Mouse (Mus musculus): ENCODE data around the gene Gas2l2.

GRCm38 (mm10) chr11:83442596-83443267 lies 13.5 kb upstream of the Gas2l2 start:
- TF ChIP-seq TAL1 (IDR thresholded peaks at IDR 0.05; ENCODE audit: low read length) (no peak), GATA1 (IDR thresholded peaks at IDR 0.05; ENCODE audit: low read length) (no peak)

Data from erythroblast, embryonic 14.5 days (primary cell).